In genomic region chr4:119738641-119739040, GRCm38 (mm10) we compare ENCODE assay signal across 8 mouse cellular contexts. TPM values are rescaled to one million over a fixed set of nuclear protein-coding genes. Genes with fewer than 3 reads are reported as not detected.
DNase-seq lines count a peak whose midpoint lies in the region; TF ChIP-seq lines count a peak whose summit lies in the region.
"Had no signal": no experiment of that assay in that cellular context is flagged by ENCODE, and none has a peak within 500 bp of the region (broad histone marks: within the 10 kb centered on the region; RNA-seq: fewer than 3 reads in every experiment).

No protein-coding gene starts in this region.

- no peak overlapping the region for H3K4me3 ChIP-seq in cerebellum, adult 2 months (replicated peaks; ENCODE audit: insufficient read depth, low read depth, low read length)
- H3K4me3 ChIP-seq: embryonic facial prominence, embryonic 15.5 days had no signal

- WGBS in cerebellum, adult 2 months = 67% methylated on average over 4 of the region's 4 CpGs

- no peaks in the 10 kb centered on the region for H3K27me3 ChIP-seq in cerebellum, adult 2 months (ENCODE audit: control insufficient read depth, insufficient read depth, low read length)

- intact Hi-C loops in heart, postnatal 14 days (cut with DNase I) = no loop called here

- no peak for TF ChIP-seq CTCF in cerebellum, adult 2 months (IDR thresholded peaks at IDR 0.05; ENCODE audit: borderline replicate concordance, insufficient read depth, low read depth, low read length)

- H3K4me1 ChIP-seq in cerebellum, adult 2 months (ENCODE audit: control insufficient read depth, insufficient read depth, low read length) = peaks cover 12% of the 10 kb centered on the region

- DNase-seq in urinary bladder, postnatal 14 days (ENCODE audit: low spot score) = peak; percentile 17
- DNase-seq in urinary bladder, postnatal 10 days (ENCODE audit: low spot score) = no peak
- peak; percentile 22 to 46 for DNase-seq in heart, postnatal 14 days
- DNase-seq in lung, postnatal 4 days = peak; percentile 39 to 42
- DNase-seq in cerebellum, adult 2 months = no peak
- DNase-seq in cerebellum, postnatal 10 days = no peak
- DNase-seq in right cerebral cortex, postnatal 10 days (ENCODE audit: low spot score in 2 of 2) = no peak

- no peak overlapping the region for H3K27ac ChIP-seq in cerebellum, adult 2 months (ENCODE audit: insufficient read depth, low read length)
- H3K27ac ChIP-seq: embryonic facial prominence, embryonic 15.5 days had no signal

- TF ChIP-seq POLR2A in cerebellum, adult 2 months (IDR thresholded peaks at IDR 0.05; ENCODE audit: borderline replicate concordance, insufficient read depth, low read length) = no peak

RNA-seq across cellular contexts. Expression of gene Hivep3, which starts 5.1 kb away (rescaled TPM):
- 1 to 10 TPM; 5.7 to 6.3 TPM for total RNA-seq in heart, postnatal 14 days (2021)
- 36.7 and 36.8 TPM in 2 replicates for polyA plus RNA-seq in cerebellum, adult 2 months (2012; rRNA removed)

Comparison
In these comparisons a context has a peak if more than half of its experiments do, and no peak if none do; other contexts are left out.
1. DNase-seq: peak in urinary bladder, postnatal 14 days (single experiment), heart, postnatal 14 days (2 of 2) and lung, postnatal 4 days (2 of 2); none in urinary bladder, postnatal 10 days (single experiment), cerebellum, adult 2 months (0 of 2), cerebellum, postnatal 10 days (0 of 2) and right cerebral cortex, postnatal 10 days (0 of 2).